In genomic region chr2:79798627-79799026, GRCm38 (mm10) we compare ENCODE assay signal across 19 mouse cellular contexts.
A peak's percentile ranks its signal among the peaks of the same experiment; 100 is the strongest.
DNase-seq lines count a peak whose midpoint lies in the region; ATAC-seq and TF ChIP-seq lines count a peak whose summit lies in the region.
"Had no signal": no experiment of that assay in that cellular context is flagged by ENCODE, and none has a peak within 500 bp of the region (broad histone marks: within the 10 kb centered on the region; RNA-seq: fewer than 3 reads in every experiment).

No protein-coding gene starts in this region.

- no peaks in the 10 kb centered on the region for H3K4me1 ChIP-seq in heart, embryonic 16.5 days (ENCODE audit: control insufficient read depth, insufficient read depth, low read length)
- no peaks in the 10 kb centered on the region for H3K4me1 ChIP-seq in limb, embryonic 14.5 days (ENCODE audit: control insufficient read depth, insufficient read depth, low read length)
- H3K4me1 ChIP-seq in heart, embryonic 12.5 days (replicated peaks), result peaks cover 3% of the 10 kb centered on the region
- H3K4me1 ChIP-seq: embryonic facial prominence, embryonic 13.5 days; heart, embryonic 15.5 days; kidney, embryonic 15.5 days; lung, embryonic 15.5 days had no signal

- no peaks in the 10 kb centered on the region for H3K9me3 ChIP-seq in heart, embryonic 16.5 days (replicated peaks; ENCODE audit: control insufficient read depth, low read length)
- no peaks in the 10 kb centered on the region for H3K9me3 ChIP-seq in limb, embryonic 14.5 days (ENCODE audit: control insufficient read depth, low read length)
- H3K9me3 ChIP-seq in heart, embryonic 12.5 days (replicated peaks), result no peaks in the 10 kb centered on the region
- H3K9me3 ChIP-seq: embryonic facial prominence, embryonic 13.5 days; heart, embryonic 15.5 days; kidney, embryonic 15.5 days; lung, embryonic 15.5 days had no signal

- H3K9ac ChIP-seq in heart, embryonic 16.5 days (ENCODE audit: low read length), result no peak overlapping the region
- no peak overlapping the region for H3K9ac ChIP-seq in limb, embryonic 14.5 days (ENCODE audit: low read depth, low read length, severe bottlenecking)
- H3K9ac ChIP-seq in heart, embryonic 12.5 days, result no peak overlapping the region
- H3K9ac ChIP-seq: embryonic facial prominence, embryonic 13.5 days; heart, embryonic 15.5 days; kidney, embryonic 15.5 days; lung, embryonic 15.5 days had no signal

- no peaks in the 10 kb centered on the region for H3K36me3 ChIP-seq in heart, embryonic 16.5 days (ENCODE audit: control insufficient read depth, insufficient read depth)
- no peaks in the 10 kb centered on the region for H3K36me3 ChIP-seq in limb, embryonic 14.5 days (ENCODE audit: control insufficient read depth, insufficient read depth, low read length)
- H3K36me3 ChIP-seq in heart, embryonic 12.5 days, result no peaks in the 10 kb centered on the region
- H3K36me3 ChIP-seq: embryonic facial prominence, embryonic 13.5 days; heart, embryonic 15.5 days; kidney, embryonic 15.5 days; lung, embryonic 15.5 days had no signal

- H3K4me3 ChIP-seq in heart, embryonic 16.5 days (ENCODE audit: low read length), result no peak overlapping the region
- H3K4me3 ChIP-seq in limb, embryonic 14.5 days (replicated peaks; ENCODE audit: low read length), result no peak overlapping the region
- H3K4me3 ChIP-seq in heart, embryonic 12.5 days, result no peak overlapping the region
- H3K4me3 ChIP-seq: embryonic facial prominence, embryonic 13.5 days; heart, embryonic 15.5 days; kidney, embryonic 15.5 days; layer of hippocampus, adult 2 months; lung, embryonic 15.5 days had no signal

- TF ChIP-seq POLR2A in limb, embryonic 14.5 days (IDR thresholded peaks at IDR 0.05; ENCODE audit: borderline replicate concordance, extremely low read depth, insufficient read depth, insufficient read length), result no peak

- WGBS in heart, embryonic 16.5 days, result 61% methylated on average over 7 of the region's 7 CpGs
- WGBS in limb, embryonic 14.5 days, result 49% methylated on average over 7 of the region's 7 CpGs
- 56% methylated on average over 7 of the region's 7 CpGs for WGBS in heart, embryonic 12.5 days

- no peak overlapping the region for H3K27ac ChIP-seq in heart, embryonic 16.5 days (ENCODE audit: low read length)
- H3K27ac ChIP-seq in limb, embryonic 14.5 days (replicated peaks; ENCODE audit: low read depth, low read length), result no peak overlapping the region
- H3K27ac ChIP-seq in heart, embryonic 12.5 days (ENCODE audit: poor library complexity, severe bottlenecking), result no peak overlapping the region
- H3K27ac ChIP-seq: embryonic facial prominence, embryonic 13.5 days; heart, embryonic 15.5 days; hindbrain, postnatal 0 days; kidney, embryonic 15.5 days; layer of hippocampus, adult 2 months; lung, embryonic 15.5 days had no signal

- 0 out of 2 replicates have a peak, but pooled peaks have one; percentile 18 for ATAC-seq in heart, embryonic 16.5 days (replicated peaks; ENCODE audit: extremely low read depth, insufficient read depth, low FRiP score)
- ATAC-seq in limb, embryonic 14.5 days (ENCODE audit: low FRiP score, low read depth), result peak; percentile 41; the same call in 1 of the 2 replicates
- ATAC-seq in heart, embryonic 12.5 days (ENCODE audit: insufficient number of reproducible peaks, low FRiP score), result no peak
- ATAC-seq: hindbrain, postnatal 0 days had no signal

- no peak overlapping the region for H3K4me2 ChIP-seq in heart, embryonic 16.5 days (ENCODE audit: low read depth, low read length)
- H3K4me2 ChIP-seq in limb, embryonic 14.5 days (replicated peaks; ENCODE audit: low read depth, low read length, severe bottlenecking), result no peak overlapping the region
- H3K4me2 ChIP-seq in heart, embryonic 12.5 days, result no peak overlapping the region
- H3K4me2 ChIP-seq: embryonic facial prominence, embryonic 13.5 days; heart, embryonic 15.5 days; kidney, embryonic 15.5 days; liver, embryonic 11.5 days; lung, embryonic 15.5 days had no signal

- DNase-seq in heart, adult 18-20 months, result no peak
- DNase-seq in retina, postnatal 1 day, result peak; percentile 39
- DNase-seq in retina, embryonic 14.5 days (ENCODE audit: low spot score), result no peak
- no peak for DNase-seq in limb, embryonic 14.5 days (ENCODE audit: low spot score)
- DNase-seq in right cerebral cortex, postnatal 4 days, result no peak
- DNase-seq in urinary bladder, postnatal 4 days (ENCODE audit: low spot score in 2 of 2), result no peak
- DNase-seq: adrenal gland, postnatal 25 days; cerebellum, adult 9-10 months; right cerebral cortex, postnatal 14 days; thymus, adult 18-20 months had no signal

- no peaks in the 10 kb centered on the region for H3K27me3 ChIP-seq in heart, embryonic 16.5 days (ENCODE audit: control insufficient read depth, insufficient read depth, low read length)
- H3K27me3 ChIP-seq in limb, embryonic 14.5 days (ENCODE audit: control insufficient read depth, insufficient read depth, low read length), result no peaks in the 10 kb centered on the region
- no peaks in the 10 kb centered on the region for H3K27me3 ChIP-seq in heart, embryonic 12.5 days (replicated peaks)
- H3K27me3 ChIP-seq: embryonic facial prominence, embryonic 13.5 days; heart, embryonic 15.5 days; kidney, embryonic 15.5 days; lung, embryonic 15.5 days had no signal
